ENCODE assay signal across 8 mouse cellular contexts in genomic region chr2:28915768-28916512, GRCm38 (mm10). TPM values are rescaled to one million over a fixed set of nuclear protein-coding genes. Genes with fewer than 3 reads are reported as not detected.
DNase-seq lines count a peak whose midpoint lies in the region; ATAC-seq and TF ChIP-seq lines count a peak whose summit lies in the region.

No protein-coding gene starts in this region.

- no peak overlapping the region for H3K9ac ChIP-seq in forebrain, postnatal 0 days
- no peak overlapping the region for H3K9ac ChIP-seq in limb, embryonic 12.5 days (replicated peaks)
- peak overlapping the region; percentile 38 for H3K9ac ChIP-seq in midbrain, embryonic 15.5 days

- peak overlapping the region; percentile 20; the same call in 1 of the 2 replicates for H3K4me3 ChIP-seq in forebrain, embryonic 10.5 days
- no peak overlapping the region for H3K4me3 ChIP-seq in forebrain, postnatal 0 days (ENCODE audit: low read depth, low read length)
- H3K4me3 ChIP-seq in hindbrain, embryonic 10.5 days, result peak overlapping the region; percentile 43
- H3K4me3 ChIP-seq in limb, embryonic 12.5 days (replicated peaks), result no peak overlapping the region
- H3K4me3 ChIP-seq in midbrain, embryonic 15.5 days, result peak overlapping the region; percentile 39
- H3K4me3 ChIP-seq in layer of hippocampus, adult 2 months, result no peak overlapping the region

- H3K27me3 ChIP-seq in forebrain, embryonic 10.5 days (ENCODE audit: poor library complexity, severe bottlenecking), result peaks cover 100% of the 10 kb centered on the region
- H3K27me3 ChIP-seq in forebrain, postnatal 0 days (ENCODE audit: insufficient read depth, low read length), result peaks cover 76% of the 10 kb centered on the region
- H3K27me3 ChIP-seq in hindbrain, embryonic 10.5 days (ENCODE audit: insufficient read depth, poor library complexity, severe bottlenecking), result peaks cover 100% of the 10 kb centered on the region
- peaks cover 98% of the 10 kb centered on the region for H3K27me3 ChIP-seq in limb, embryonic 12.5 days
- H3K27me3 ChIP-seq in midbrain, embryonic 15.5 days (replicated peaks), result peaks cover 54% of the 10 kb centered on the region

- DNase-seq in forebrain, embryonic 10.5 days (ENCODE audit: extremely low spot score, low spot score), result peak; percentile 65
- DNase-seq in forebrain, postnatal 0 days, result no peak
- peak; percentile 49 to 59 for DNase-seq in cerebellum, postnatal 36 days
- DNase-seq in hindbrain, embryonic 10.5 days (ENCODE audit: low spot score), result peak; percentile 75
- peak; percentile 88 for DNase-seq in testis, postnatal 14 days (ENCODE audit: low spot score)
- DNase-seq in layer of hippocampus, adult 2 months (ENCODE audit: low spot score in 2 of 2), result no peak

- ATAC-seq in forebrain, postnatal 0 days, result no peak
- ATAC-seq in limb, embryonic 12.5 days (ENCODE audit: insufficient number of reproducible peaks, insufficient read depth, low FRiP score, low TSS enrichment, low read depth), result 0 out of 2 replicates have a peak, but pooled peaks have one; percentile 66
- ATAC-seq in midbrain, embryonic 15.5 days (replicated peaks), result no peak; the same call in 1 of the 2 replicates

- no peaks in the 10 kb centered on the region for H3K36me3 ChIP-seq in forebrain, embryonic 10.5 days (replicated peaks)
- no peaks in the 10 kb centered on the region for H3K36me3 ChIP-seq in forebrain, postnatal 0 days (ENCODE audit: insufficient read depth)
- no peaks in the 10 kb centered on the region for H3K36me3 ChIP-seq in hindbrain, embryonic 10.5 days
- H3K36me3 ChIP-seq in limb, embryonic 12.5 days, result no peaks in the 10 kb centered on the region
- H3K36me3 ChIP-seq in midbrain, embryonic 15.5 days (replicated peaks), result no peaks in the 10 kb centered on the region

- H3K4me1 ChIP-seq in forebrain, embryonic 10.5 days, result peaks cover 46% of the 10 kb centered on the region
- H3K4me1 ChIP-seq in forebrain, postnatal 0 days (ENCODE audit: insufficient read depth), result 0 out of 2 replicates have a peak, but pooled peaks cover 6% of the 10 kb centered on the region
- peaks cover 33% of the 10 kb centered on the region for H3K4me1 ChIP-seq in hindbrain, embryonic 10.5 days (replicated peaks)
- peaks cover 9% of the 10 kb centered on the region; the same call in 1 of the 2 replicates for H3K4me1 ChIP-seq in limb, embryonic 12.5 days (replicated peaks)
- peaks cover 13% of the 10 kb centered on the region for H3K4me1 ChIP-seq in midbrain, embryonic 15.5 days

- H3K27ac ChIP-seq in forebrain, embryonic 10.5 days, result no peak overlapping the region
- H3K27ac ChIP-seq in forebrain, postnatal 0 days (ENCODE audit: low read depth, low read length), result no peak overlapping the region
- H3K27ac ChIP-seq in hindbrain, embryonic 10.5 days, result peak overlapping the region; percentile 2; the same call in 1 of the 2 replicates
- no peak overlapping the region for H3K27ac ChIP-seq in limb, embryonic 12.5 days
- peak overlapping the region; percentile 79 for H3K27ac ChIP-seq in midbrain, embryonic 15.5 days
- H3K27ac ChIP-seq in layer of hippocampus, adult 2 months, result no peak overlapping the region

- H3K4me2 ChIP-seq in forebrain, postnatal 0 days (ENCODE audit: low read depth), result no peak overlapping the region
- H3K4me2 ChIP-seq in limb, embryonic 12.5 days, result peak overlapping the region; percentile 31
- H3K4me2 ChIP-seq in midbrain, embryonic 15.5 days, result peak overlapping the region; percentile 41

- WGBS in forebrain, embryonic 10.5 days, result under 1% methylated on average over 50 of the region's 50 CpGs
- 4% methylated on average over 50 of the region's 50 CpGs for WGBS in forebrain, postnatal 0 days
- WGBS in hindbrain, embryonic 10.5 days, result 1% methylated on average over 50 of the region's 50 CpGs
- 1% methylated on average over 50 of the region's 50 CpGs for WGBS in limb, embryonic 12.5 days
- WGBS in midbrain, embryonic 15.5 days, result 2% methylated on average over 50 of the region's 50 CpGs

- TF ChIP-seq CTCF in forebrain, postnatal 0 days (IDR thresholded peaks at IDR 0.05; ENCODE audit: low read depth), result no peak
- TF ChIP-seq CTCF in layer of hippocampus, adult 2 months (conservative IDR thresholded peaks at IDR 0.05), result no peak

- H3K9me3 ChIP-seq in forebrain, embryonic 10.5 days, result no peaks in the 10 kb centered on the region
- no peaks in the 10 kb centered on the region for H3K9me3 ChIP-seq in forebrain, postnatal 0 days (ENCODE audit: low read length)
- H3K9me3 ChIP-seq in hindbrain, embryonic 10.5 days, result no peaks in the 10 kb centered on the region
- no peaks in the 10 kb centered on the region for H3K9me3 ChIP-seq in limb, embryonic 12.5 days
- H3K9me3 ChIP-seq in midbrain, embryonic 15.5 days, result no peaks in the 10 kb centered on the region

RNA-seq across cellular contexts. Expression of gene Barhl1, which starts 0.5 kb away (rescaled TPM):
- 0.17 and 0.74 TPM in 2 replicates for polyA plus RNA-seq in forebrain, embryonic 10.5 days (2016; fragmentation: Nextera tagmentation; extraction: Ambion mirVana)
- 0.38 and 0.57 TPM in 2 replicates for total RNA-seq in forebrain, postnatal 0 days (2014; rRNA removed)
- 0.16 and 1.0 TPM in 2 replicates for polyA plus RNA-seq in forebrain, postnatal 0 days (2015; fragmentation: Nextera tagmentation; extraction: Ambion mirVana)
- 10.8 and 18.4 TPM in 2 replicates for polyA plus RNA-seq in hindbrain, embryonic 10.5 days (2016; fragmentation: Nextera tagmentation; extraction: Ambion mirVana)
- not detected in 2 replicates for polyA plus RNA-seq in limb, embryonic 12.5 days (2016; fragmentation: Nextera tagmentation; extraction: Ambion mirVana)
- polyA plus RNA-seq in midbrain, embryonic 15.5 days (2015; fragmentation: Nextera tagmentation; extraction: Ambion mirVana), result 53.5 and 77.8 TPM in 2 replicates
- total RNA-seq in layer of hippocampus, adult 2 months (2021), result not detected

Comparison
In these comparisons a context has a peak if more than half of its experiments do, and no peak if none do; other contexts are left out.
1. DNase-seq: peak in forebrain, embryonic 10.5 days (single experiment), cerebellum, postnatal 36 days (2 of 2), hindbrain, embryonic 10.5 days (single experiment) and testis, postnatal 14 days (single experiment); none in forebrain, postnatal 0 days (single experiment) and layer of hippocampus, adult 2 months (0 of 2).
2. H3K4me3 ChIP-seq: peak in forebrain, embryonic 10.5 days (single experiment), hindbrain, embryonic 10.5 days (single experiment) and midbrain, embryonic 15.5 days (single experiment); none in forebrain, postnatal 0 days (single experiment), limb, embryonic 12.5 days (single experiment) and layer of hippocampus, adult 2 months (single experiment).
3. H3K27ac ChIP-seq: peak in hindbrain, embryonic 10.5 days (single experiment) and midbrain, embryonic 15.5 days (single experiment); none in forebrain, embryonic 10.5 days (single experiment), forebrain, postnatal 0 days (single experiment), limb, embryonic 12.5 days (single experiment) and layer of hippocampus, adult 2 months (single experiment).